Mouse (Mus musculus): ENCODE measurements around the gene Rpgr.

Gene Rpgr

GRCm38 (mm10) chrX:10216410-10216949, at the start of gene Rpgr:
TSS of gene Rpgr (minus strand) at chrX:10216920.
- DNase-seq (ENCODE audit: low spot score in 2 of 2), result peak; percentile 60 to 76

GRCm38 (mm10) chrX:10258260-10258659, 41.5 kb upstream of the Rpgr start:
- DNase-seq (ENCODE audit: low spot score in 2 of 2), result no peak

- DNase-seq (ENCODE audit: low spot score in 2 of 2), result no peak
These were observed 41.1 kb upstream of the Rpgr start for GRCm38 (mm10) chrX:10257774-10258173.

- DNase-seq (ENCODE audit: low spot score in 2 of 2), result no peak
These were observed 35.3 kb upstream of the Rpgr start, which contains the start of gene Otc for GRCm38 (mm10) chrX:10251852-10252504. TSS of gene Otc (plus strand) at chrX:10252305.

- DNase-seq (ENCODE audit: low spot score in 2 of 2), result no peak
These were observed 34.6 kb upstream of the Rpgr start for GRCm38 (mm10) chrX:10251357-10251756.

- no peak for DNase-seq (ENCODE audit: low spot score in 2 of 2)
These were observed 27.2 kb upstream of the Rpgr start for GRCm38 (mm10) chrX:10243916-10244315.

GRCm38 (mm10) chrX:10239515-10239914, 22.8 kb upstream of the Rpgr start:
- DNase-seq (ENCODE audit: low spot score in 2 of 2), result no peak

- no peak for DNase-seq (ENCODE audit: low spot score in 2 of 2)
These were observed 17.9 kb upstream of the Rpgr start for GRCm38 (mm10) chrX:10234617-10235016.

- DNase-seq (ENCODE audit: low spot score in 2 of 2), result no peak
These were observed 16.3 kb upstream of the Rpgr start for GRCm38 (mm10) chrX:10233051-10233450.

- no peak for DNase-seq (ENCODE audit: low spot score in 2 of 2)
These were observed 2.6 kb upstream of the Rpgr start for GRCm38 (mm10) chrX:10219281-10219680.

- DNase-seq (ENCODE audit: low spot score in 2 of 2), result peak in 1 of 2 experiments; percentile 7
These were observed 748 bp downstream of the Rpgr start for GRCm38 (mm10) chrX:10215972-10216371.

- DNase-seq (ENCODE audit: low spot score in 2 of 2), result no peak
These were observed 10.8 kb downstream of the Rpgr start for GRCm38 (mm10) chrX:10205937-10206336.

GRCm38 (mm10) chrX:10201289-10201688, 15.4 kb downstream of the Rpgr start:
- peak in 1 of 2 experiments; percentile 23 for DNase-seq (ENCODE audit: low spot score in 2 of 2)

- no peak for DNase-seq (ENCODE audit: low spot score in 2 of 2)
These were observed 64.3 kb downstream of the Rpgr start for GRCm38 (mm10) chrX:10152390-10152789.

GRCm38 (mm10) chrX:10117065-10117719, 99.5 kb downstream of the Rpgr start, which contains the start of gene Srpx:
TSS of gene Srpx (minus strand) at chrX:10117709.
- DNase-seq (ENCODE audit: low spot score in 2 of 2), result no peak

GRCm38 (mm10) chrX:10115780-10116179, 100.9 kb downstream of the Rpgr start:
- DNase-seq (ENCODE audit: low spot score in 2 of 2), result no peak

GRCm38 (mm10) chrX:10110736-10111135, 106.0 kb downstream of the Rpgr start:
- no peak for DNase-seq (ENCODE audit: low spot score in 2 of 2)

GRCm38 (mm10) chrX:10108558-10108957, 108.2 kb downstream of the Rpgr start:
- no peak for DNase-seq (ENCODE audit: low spot score in 2 of 2)

- DNase-seq (ENCODE audit: low spot score in 2 of 2), result no peak
These were observed 111.2 kb downstream of the Rpgr start for GRCm38 (mm10) chrX:10105475-10105874.

- DNase-seq (ENCODE audit: low spot score in 2 of 2), result no peak
These were observed 114.0 kb downstream of the Rpgr start for GRCm38 (mm10) chrX:10102739-10103138.

- no peak for DNase-seq (ENCODE audit: low spot score in 2 of 2)
These were observed 120.9 kb downstream of the Rpgr start for GRCm38 (mm10) chrX:10095797-10096196.

- no peak for DNase-seq (ENCODE audit: low spot score in 2 of 2)
These were observed 136.3 kb downstream of the Rpgr start for GRCm38 (mm10) chrX:10080385-10080784.

- no peak for DNase-seq (ENCODE audit: low spot score in 2 of 2)
These were observed 136.7 kb downstream of the Rpgr start for GRCm38 (mm10) chrX:10079981-10080380.
